Mouse (Mus musculus) small intestine, adult 2 months (tissue): ENCODE measurements at regions not wholly inside any gene's neighbourhood (a gene's known extent, or its start where the extent isn't known, plus 50 kb on each side); places are given as distances from the start of the nearest gene placed in this dataset.
A peak's percentile ranks its signal among the peaks of the same experiment; 100 is the strongest.

Source experiments
- H3K27ac ChIP-seq: fragments of 200-500 bp; 2 replicates; pipeline ENCODE4 v1.5.1; 2012; ENCODE audit warnings: low read depth, low read length, control low read depth, inconsistent platforms; ENCODE audit not compliant: insufficient read depth
- H3K27me3 ChIP-seq: fragments of 200-500 bp; 2 replicates; pipeline ENCODE4 v1.6.1; 2012; ENCODE audit warnings: mild to moderate bottlenecking, moderate library complexity, low read length, inconsistent platforms; ENCODE audit not compliant: control insufficient read depth, insufficient read depth
- H3K36me3 ChIP-seq: fragments of 200-500 bp; 2 replicates; pipeline ENCODE4 v1.6.1; 2012; ENCODE audit warnings: mild to moderate bottlenecking, low read length, control low read depth, inconsistent platforms; ENCODE audit not compliant: control insufficient read depth, insufficient read depth
- H3K4me1 ChIP-seq: fragments of 200-500 bp; 2 replicates; pipeline ENCODE4 v1.6.1; 2012; ENCODE audit warnings: low read length, inconsistent platforms, mixed read lengths; ENCODE audit not compliant: control insufficient read depth, insufficient read depth, insufficient read length
- H3K4me3 ChIP-seq: fragments of 200-500 bp; 2 replicates; pipeline ENCODE4 v1.5.1; 2012; ENCODE audit warnings: low read depth, mild to moderate bottlenecking, control low read depth, inconsistent platforms, low read length, moderate library complexity
- CTCF ChIP-seq: fragments of 200-500 bp; IDR thresholded peaks from 2 replicates; pipeline ENCODE4 v1.5.1; 2012; ENCODE audit warnings: low read depth, mild to moderate bottlenecking, control low read depth, inconsistent platforms, low read length, moderate library complexity, mixed read lengths; ENCODE audit not compliant: insufficient replicate concordance, insufficient read length; ENCODE audit errors: extremely low read depth
- POLR2A ChIP-seq: fragments of 200-500 bp; IDR thresholded peaks from 2 replicates; pipeline ENCODE4 v1.6.1; 2012; ENCODE audit warnings: low read depth, mild to moderate bottlenecking, control low read depth, inconsistent platforms, low read length, moderate library complexity
- WGBS: fragments of 180-500 bp; shearing (Covaris S2); methylation state at CpG from one replicate; pipeline ENCODE4 v1.1.7; 2018; 5-methylcytosine and 5-hydroxymethylcytosine counted together

DNA sequence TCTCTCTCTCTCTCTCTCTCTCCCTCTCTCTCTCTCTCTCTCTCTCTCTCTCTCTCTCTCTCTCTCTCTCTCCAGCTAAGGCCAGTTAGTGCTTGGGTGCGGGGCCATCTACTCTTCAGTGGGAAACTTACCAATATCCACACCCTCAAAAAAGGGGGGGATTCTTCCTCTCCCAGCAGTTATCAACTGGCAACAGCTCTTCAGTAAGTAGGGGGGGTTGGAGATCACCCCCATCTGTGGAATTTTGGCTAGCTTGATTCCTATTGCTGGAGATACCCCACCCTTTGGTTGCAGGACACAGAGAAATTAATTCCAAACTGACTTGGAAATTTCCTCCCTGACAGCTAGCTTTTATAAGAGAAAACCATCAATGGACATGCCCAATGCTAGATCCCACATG is 64.6 kb upstream of the Usp24 start:
- H3K27ac ChIP-seq = no peak overlapping the region
- TF ChIP-seq CTCF (no peak), POLR2A (no peak)
- H3K4me3 ChIP-seq = no peak overlapping the region
- H3K36me3 ChIP-seq = no peaks in the 10 kb centered on the region
- H3K27me3 ChIP-seq = no peaks in the 10 kb centered on the region
- H3K4me1 ChIP-seq = peaks cover 11% of the 10 kb centered on the region; the same call in 1 of the 2 replicates
- 82% methylated on average over 1 of the region's 1 CpGs for WGBS

DNA sequence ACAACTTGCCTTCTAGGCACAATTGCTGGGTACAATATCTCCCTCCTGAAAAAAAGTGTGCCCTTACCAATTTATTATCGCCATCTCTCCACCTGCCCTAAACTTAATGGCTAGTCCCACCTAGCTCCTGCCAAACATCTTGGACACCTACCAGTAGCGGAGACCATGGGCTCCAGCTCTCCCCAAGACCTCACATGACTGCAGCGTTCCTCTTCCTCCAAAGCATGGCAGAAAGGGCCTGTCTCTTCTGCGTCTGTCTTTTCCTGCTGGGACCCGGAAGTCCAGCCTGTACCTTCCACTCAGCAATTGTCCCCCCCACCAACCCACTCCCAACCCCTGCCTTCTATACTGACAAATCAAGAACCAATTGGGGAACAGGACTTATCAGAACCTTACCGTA is 63.1 kb upstream of the Usp24 start:
- Histone ChIP-seq H3K27ac (no peak overlapping the region), H3K4me3 (no peak overlapping the region), H3K36me3 (no peaks in the 10 kb centered on the region), H3K27me3 (no peaks in the 10 kb centered on the region), H3K4me1 (peaks cover 12% of the 10 kb centered on the region; the same call in 1 of the 2 replicates)
- 40% methylated on average over 6 of the region's 6 CpGs for WGBS
- TF ChIP-seq CTCF (no peak), POLR2A (no peak)

DNA sequence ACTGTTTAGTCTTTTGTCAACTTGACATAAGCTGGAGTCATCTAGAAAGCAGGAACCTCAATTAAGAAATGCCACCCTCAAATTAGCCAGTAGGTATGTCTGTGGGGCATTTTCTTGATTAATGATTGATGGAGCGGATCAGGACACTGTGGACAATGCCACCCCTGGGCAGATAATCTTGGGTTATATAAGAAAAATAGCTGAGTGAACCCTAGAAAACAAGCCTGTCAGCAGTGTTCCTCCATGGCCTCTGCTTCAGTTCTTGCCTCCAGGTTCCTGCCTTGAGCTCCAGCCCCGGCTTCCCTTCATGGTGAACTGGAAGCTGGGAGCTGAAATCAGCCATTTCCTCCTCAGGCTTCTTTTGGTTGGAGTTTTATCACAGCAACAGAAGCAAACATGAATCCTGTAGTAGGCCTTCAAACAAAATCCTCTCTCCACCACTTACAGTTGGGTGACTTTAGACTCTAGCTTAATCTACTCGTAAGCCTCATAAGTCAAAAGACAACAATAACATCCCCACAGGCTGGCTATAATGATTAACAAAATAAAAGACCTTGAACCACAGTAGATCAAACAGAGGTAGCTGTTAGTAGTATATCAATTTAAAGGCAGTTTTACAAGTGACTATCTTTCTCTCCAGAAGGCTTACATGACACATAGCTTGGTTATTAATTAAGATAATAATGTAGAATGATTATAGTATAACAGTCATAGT is 61.1 kb upstream of the Usp24 start:
- no peak overlapping the region for H3K4me3 ChIP-seq
- 33% methylated on average over 3 of the region's 3 CpGs for WGBS
- TF ChIP-seq POLR2A = no peak
- TF ChIP-seq CTCF = no peak
- peaks cover 12% of the 10 kb centered on the region; the same call in 1 of the 2 replicates for H3K4me1 ChIP-seq
- H3K36me3 ChIP-seq = no peaks in the 10 kb centered on the region
- peak overlapping the region; percentile 88 for H3K27ac ChIP-seq
- no peaks in the 10 kb centered on the region for H3K27me3 ChIP-seq

DNA sequence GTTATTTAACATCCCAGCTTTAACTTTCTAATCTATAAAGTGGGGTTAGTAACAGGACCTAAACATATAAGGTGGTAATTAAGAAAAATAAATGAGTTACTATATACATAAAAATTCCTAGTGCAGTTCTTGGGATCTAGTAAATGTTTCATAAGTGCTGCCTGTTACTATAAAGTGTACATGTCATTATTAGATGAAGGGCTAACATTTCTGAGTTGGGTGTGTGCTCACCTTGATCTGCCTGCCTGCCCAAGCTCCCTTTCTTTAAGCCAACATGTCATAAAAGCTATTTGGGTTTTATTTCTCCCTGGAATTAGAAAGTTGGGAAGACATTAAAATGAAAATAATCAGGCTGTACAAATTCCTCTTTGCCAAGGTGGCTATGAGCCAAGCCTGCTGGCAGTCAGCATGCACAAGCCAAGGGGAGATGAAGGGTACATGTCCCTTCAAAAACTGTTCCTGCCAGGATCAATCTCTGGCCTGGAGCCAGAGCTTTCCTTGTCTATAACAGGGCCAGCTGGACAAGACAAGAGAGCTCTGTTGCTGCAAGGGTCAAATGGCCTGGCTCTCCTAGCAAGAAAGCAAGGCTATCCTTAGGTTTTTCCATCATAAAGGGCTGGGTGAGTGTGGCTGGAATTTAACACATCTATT is 59.9 kb upstream of the Usp24 start:
- Histone ChIP-seq H3K4me1 (peaks cover 12% of the 10 kb centered on the region; the same call in 1 of the 2 replicates), H3K36me3 (no peaks in the 10 kb centered on the region), H3K27ac (no peak overlapping the region), H3K27me3 (no peaks in the 10 kb centered on the region), H3K4me3 (no peak overlapping the region)
- TF ChIP-seq CTCF = no peak
- TF ChIP-seq POLR2A = no peak

DNA sequence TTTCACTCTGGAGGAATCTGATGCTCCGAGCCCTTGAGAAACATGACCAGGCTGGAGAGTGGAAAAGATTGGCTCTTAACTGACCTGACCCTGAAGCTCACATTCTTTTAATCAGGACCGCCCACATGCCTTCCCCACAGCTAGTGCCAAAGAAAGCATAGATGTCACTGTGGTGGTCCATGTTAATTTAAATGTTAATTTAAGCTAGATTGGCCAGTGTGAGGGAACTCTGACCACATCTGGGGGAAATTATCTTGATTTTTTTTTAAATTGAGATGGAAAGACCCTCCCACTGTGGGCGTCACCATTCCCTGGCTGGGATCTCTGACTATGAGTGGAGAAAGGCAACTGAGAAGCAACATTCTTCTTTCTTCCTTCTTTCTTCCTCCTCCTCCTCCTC is 54.6 kb upstream of the Usp24 start:
- Histone ChIP-seq H3K36me3 (no peaks in the 10 kb centered on the region), H3K4me3 (no peak overlapping the region), H3K27me3 (no peaks in the 10 kb centered on the region), H3K27ac (no peak overlapping the region), H3K4me1 (peaks cover under 1% of the 10 kb centered on the region; the same call in 1 of the 2 replicates)
- 92% methylated on average over 3 of the region's 3 CpGs for WGBS
- no peak for TF ChIP-seq CTCF
- no peak for TF ChIP-seq POLR2A

DNA sequence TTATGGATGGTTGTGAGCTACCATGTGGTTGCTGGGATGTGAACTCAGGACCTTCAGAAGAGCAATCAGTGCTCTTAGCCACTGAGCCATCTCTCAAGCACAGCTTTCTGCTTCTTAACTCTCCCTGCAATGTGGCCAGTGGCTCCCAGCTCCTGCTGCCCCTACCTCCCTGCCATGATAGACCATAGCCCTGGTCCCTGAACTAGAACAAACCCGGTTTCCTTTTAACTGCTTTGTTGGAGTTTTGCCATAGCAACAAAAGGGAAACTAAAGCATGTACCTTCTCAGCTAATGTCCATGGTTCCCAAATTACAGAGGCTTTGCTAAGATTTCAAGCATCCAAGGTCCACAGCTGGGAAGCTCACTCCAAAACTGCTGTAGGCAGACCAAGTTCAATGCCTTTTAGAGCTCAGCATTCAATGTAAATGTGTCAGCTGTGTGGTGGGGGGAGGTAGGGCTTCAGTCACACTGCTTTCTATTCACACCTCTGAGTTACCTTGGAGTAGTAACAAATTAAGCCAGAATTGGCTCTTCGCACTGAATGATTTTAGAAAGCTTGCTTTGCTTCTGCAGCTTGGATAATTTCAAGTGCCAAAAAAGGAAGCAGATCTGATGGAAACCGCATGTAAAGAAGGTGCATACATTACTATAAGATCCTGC is 54.0 kb upstream of the Usp24 start:
- no peak overlapping the region for H3K27ac ChIP-seq
- H3K4me3 ChIP-seq = no peak overlapping the region
- 80% methylated on average over 3 of the region's 3 CpGs for WGBS
- no peaks in the 10 kb centered on the region for H3K4me1 ChIP-seq
- H3K27me3 ChIP-seq = no peaks in the 10 kb centered on the region
- H3K36me3 ChIP-seq = no peaks in the 10 kb centered on the region
- TF ChIP-seq POLR2A (no peak), CTCF (no peak)
